Mouse (Mus musculus) liver, postnatal 0 days (tissue): ENCODE measurements around the gene Cdca7l. TPM values are rescaled to one million over a fixed set of nuclear protein-coding genes. Genes with fewer than 3 reads are reported as not detected.

ENCODE experiments used
- ATAC-seq: fragments of 200-750 bp; cut with Nextera tagmentation; 2 replicates; pipeline ENCODE4 v1.8.0; 2017; ENCODE audit warnings: mild to moderate bottlenecking, moderate library complexity
- DNase-seq: peaks from one replicate; pipeline ENCODE4 v3.0.0-alpha.2; 2016
- H3K27ac ChIP-seq: fragments of 300-500 bp; sonication (generic); 2 replicates; pipeline ENCODE4 v1.5.1; 2014; ENCODE audit warnings: antibody characterized with exemption, moderate library complexity, mild to moderate bottlenecking, low read depth
- H3K27me3 ChIP-seq: fragments of 300-500 bp; sonication (generic); 2 replicates; pipeline ENCODE4 v1.6.1; 2014; ENCODE audit warnings: low read length, control low read depth, mixed read lengths; ENCODE audit not compliant: insufficient read depth
- H3K36me3 ChIP-seq: fragments of 300-500 bp; sonication (generic); replicated peaks from 2 replicates; pipeline ENCODE4 v1.6.1; 2014; ENCODE audit warnings: mild to moderate bottlenecking, control low read depth, low read length, moderate library complexity, mixed read lengths; ENCODE audit not compliant: insufficient read depth
- H3K4me1 ChIP-seq: fragments of 300-500 bp; sonication (generic); 2 replicates; pipeline ENCODE4 v1.6.1; 2014; ENCODE audit warnings: antibody characterized with exemption, mild to moderate bottlenecking, control low read depth; ENCODE audit not compliant: insufficient read depth
- H3K4me2 ChIP-seq: fragments of 300-500 bp; sonication (generic); 2 replicates; pipeline ENCODE4 v1.6.1; 2014; ENCODE audit warnings: low read depth, mild to moderate bottlenecking, low read length, moderate library complexity, mixed read lengths
- H3K4me3 ChIP-seq: fragments of 300-500 bp; sonication (generic); 2 replicates; pipeline ENCODE4 v1.5.1; 2014; ENCODE audit warnings: low read depth, low read length
- H3K9ac ChIP-seq: fragments of 300-500 bp; sonication (generic); replicated peaks from 2 replicates; pipeline ENCODE4 v1.6.1; 2014; ENCODE audit warnings: mild to moderate bottlenecking, moderate library complexity
- H3K9me3 ChIP-seq: fragments of 300-500 bp; sonication (generic); 2 replicates; pipeline ENCODE4 v1.6.1; 2016; ENCODE audit warnings: mild to moderate bottlenecking, control low read depth, low read length, mixed read lengths
- CTCF ChIP-seq: sonication (generic); IDR thresholded peaks from 2 replicates; pipeline ENCODE4 v1.5.1; 2016; ENCODE audit warnings: antibody characterized with exemption, low read depth
- EP300 ChIP-seq: IDR thresholded peaks from 2 replicates; pipeline ENCODE4 v1.6.1; 2016; ENCODE audit warnings: antibody characterized with exemption, low read depth, mild to moderate bottlenecking
- WGBS: fragments of 180-500 bp; shearing (Covaris S2); extraction: QIAGEN DNeasy Blood & Tissue Kit; methylation state at CpG from one replicate; pipeline ENCODE4 v1.1.7; 2014; ENCODE audit not compliant: insufficient replicate concordance; 5-methylcytosine and 5-hydroxymethylcytosine counted together
- polyA plus RNA-seq: library from polyadenylated mRNA; unstranded; fragments of >200 nt; fragmentation: Nextera tagmentation; extraction: Ambion mirVana; gene quantifications from 2 replicates; pipeline ENCODE4 v1.2.1, GENCODE M21; 2015

Cdca7l gene
- polyA plus RNA-seq, 1 experiment from 2014 or later = 7.8 TPM

- no peak for TF ChIP-seq CTCF
- no peak for TF ChIP-seq EP300
- Histone ChIP-seq H3K27me3 (no peaks in the 10 kb centered on the region), H3K9ac (no peak overlapping the region), H3K9me3 (no peaks in the 10 kb centered on the region), H3K36me3 (no peaks in the 10 kb centered on the region), H3K27ac (no peak overlapping the region), H3K4me2 (no peak overlapping the region), H3K4me1 (peaks cover 4% of the 10 kb centered on the region), H3K4me3 (no peak overlapping the region)
- ATAC-seq (no peak), DNase-seq (no peak)
- WGBS = 48% methylated on average over 6 of the region's 6 CpGs
Measured at GRCm38 (mm10) chr12:117786621-117787020, 17.5 kb upstream of the Cdca7l start.

- no peak overlapping the region for H3K27ac ChIP-seq
- no peaks in the 10 kb centered on the region for H3K27me3 ChIP-seq
- ATAC-seq (no peak), DNase-seq (no peak)
- H3K9ac ChIP-seq = 0 out of 2 replicates have a peak overlapping the region, but pooled peaks have one; percentile 11
- no peaks in the 10 kb centered on the region for H3K36me3 ChIP-seq
- no peak overlapping the region for H3K4me2 ChIP-seq
- no peaks in the 10 kb centered on the region for H3K4me1 ChIP-seq
- WGBS = 30% methylated on average over 24 of the region's 24 CpGs
- no peak for TF ChIP-seq CTCF
- TF ChIP-seq EP300 = no peak
- H3K9me3 ChIP-seq = no peaks in the 10 kb centered on the region
- no peak overlapping the region for H3K4me3 ChIP-seq
Measured at GRCm38 (mm10) chr12:117788513-117789011, 15.5 kb upstream of the Cdca7l start.

GRCm38 (mm10) chr12:117789017-117789416 lies 15.1 kb upstream of the Cdca7l start:
- WGBS = 58% methylated on average over 7 of the region's 7 CpGs
- Histone ChIP-seq H3K4me1 (no peaks in the 10 kb centered on the region), H3K36me3 (no peaks in the 10 kb centered on the region), H3K27ac (no peak overlapping the region), H3K9me3 (no peaks in the 10 kb centered on the region), H3K4me3 (no peak overlapping the region), H3K4me2 (no peak overlapping the region), H3K9ac (no peak overlapping the region), H3K27me3 (no peaks in the 10 kb centered on the region)
- DNase-seq (no peak), ATAC-seq (no peak)
- no peak for TF ChIP-seq EP300
- TF ChIP-seq CTCF = no peak

- Histone ChIP-seq H3K27ac (no peak overlapping the region), H3K9ac (no peak overlapping the region), H3K27me3 (no peaks in the 10 kb centered on the region), H3K9me3 (no peaks in the 10 kb centered on the region), H3K36me3 (no peaks in the 10 kb centered on the region), H3K4me2 (no peak overlapping the region), H3K4me1 (no peaks in the 10 kb centered on the region), H3K4me3 (no peak overlapping the region)
- no peak for DNase-seq
- 81% methylated on average over 4 of the region's 4 CpGs for WGBS
- ATAC-seq = no peak
- TF ChIP-seq EP300 (no peak), CTCF (no peak)
Measured at GRCm38 (mm10) chr12:117795303-117795702, 8.8 kb upstream of the Cdca7l start.

DNA sequence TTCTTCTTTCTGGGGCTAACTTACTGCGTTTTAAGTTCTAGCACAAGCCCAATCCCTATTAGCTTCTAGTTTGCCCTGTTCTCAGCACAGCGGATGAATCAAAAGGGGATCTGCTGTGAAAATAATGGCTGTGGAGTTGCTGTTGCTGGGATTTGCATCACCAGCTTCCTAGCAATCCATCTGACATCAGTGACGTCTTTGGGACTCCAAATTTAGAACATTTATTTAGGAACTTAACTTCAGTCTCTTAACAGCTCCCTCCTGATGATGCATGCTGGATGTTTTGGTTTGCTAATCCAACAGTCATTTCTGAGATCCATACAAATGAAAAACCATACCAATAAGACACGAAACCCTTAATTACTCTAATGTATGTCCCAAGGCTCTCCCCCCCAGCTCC lies 1.5 kb downstream of the Cdca7l start:
- Histone ChIP-seq H3K27ac (no peak overlapping the region), H3K4me2 (no peak overlapping the region), H3K9ac (no peak overlapping the region), H3K4me3 (no peak overlapping the region), H3K27me3 (0 out of 2 replicates have a peak, but pooled peaks cover 2% of the 10 kb centered on the region), H3K36me3 (no peaks in the 10 kb centered on the region), H3K4me1 (no peaks in the 10 kb centered on the region), H3K9me3 (no peaks in the 10 kb centered on the region)
- TF ChIP-seq CTCF (no peak), EP300 (no peak)
- ATAC-seq (no peak), DNase-seq (no peak)
- 77% methylated on average over 4 of the region's 4 CpGs for WGBS

DNA sequence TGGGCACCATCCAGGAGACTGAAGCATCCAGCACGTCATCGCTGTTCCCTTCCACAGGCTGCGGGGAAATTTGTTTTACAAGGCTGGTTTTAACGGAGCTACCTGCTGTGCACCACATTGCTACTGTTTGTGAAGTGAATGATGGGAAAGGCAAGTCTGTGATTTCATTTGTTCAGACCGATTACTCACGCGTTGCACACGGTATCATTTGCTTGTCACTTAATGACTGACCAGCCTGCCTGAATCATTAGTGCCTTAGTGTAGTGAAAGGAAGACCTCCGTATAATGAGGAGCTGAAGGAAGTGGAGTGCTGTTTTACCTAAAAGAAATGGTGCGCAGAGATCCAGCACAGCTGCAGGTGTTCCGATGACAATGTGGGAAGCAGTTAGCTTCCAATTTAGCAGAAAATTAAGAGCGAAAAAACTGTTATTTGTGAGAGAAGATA lies 1.9 kb downstream of the Cdca7l start:
- Histone ChIP-seq H3K4me3 (no peak overlapping the region), H3K9ac (no peak overlapping the region), H3K36me3 (no peaks in the 10 kb centered on the region), H3K27ac (no peak overlapping the region), H3K4me1 (no peaks in the 10 kb centered on the region), H3K9me3 (no peaks in the 10 kb centered on the region), H3K4me2 (no peak overlapping the region), H3K27me3 (0 out of 2 replicates have a peak, but pooled peaks cover 2% of the 10 kb centered on the region)
- no peak for ATAC-seq
- DNase-seq = no peak
- 71% methylated on average over 12 of the region's 12 CpGs for whole genome bisulfite sequencing
- TF ChIP-seq CTCF = no peak
- TF ChIP-seq EP300 = no peak

DNA sequence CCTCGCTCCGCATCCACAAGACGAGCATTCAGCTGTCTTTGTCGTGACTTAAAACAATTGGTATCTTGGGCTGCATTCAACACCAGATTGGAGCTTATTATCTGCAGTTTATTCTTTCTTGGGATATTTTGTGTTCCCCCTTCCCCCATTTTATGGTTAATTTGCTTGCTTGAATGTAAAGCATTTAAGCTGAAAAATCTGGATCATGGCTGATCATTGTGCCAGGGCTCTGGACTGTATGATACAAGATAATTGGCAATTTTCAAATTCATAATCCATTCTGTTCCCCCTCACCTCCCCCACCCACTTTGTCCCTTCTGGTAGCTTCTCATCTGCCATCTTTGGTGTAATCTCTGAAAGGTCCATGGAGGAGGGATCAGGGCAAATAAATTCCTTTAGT lies 2.4 kb downstream of the Cdca7l start:
- no peak for DNase-seq
- no peak overlapping the region for H3K4me2 ChIP-seq
- 84% methylated on average over 4 of the region's 4 CpGs for WGBS
- H3K27ac ChIP-seq = no peak overlapping the region
- H3K9me3 ChIP-seq = no peaks in the 10 kb centered on the region
- no peak for ATAC-seq
- 0 out of 2 replicates have a peak, but pooled peaks cover 2% of the 10 kb centered on the region for H3K27me3 ChIP-seq
- no peak overlapping the region for H3K9ac ChIP-seq
- H3K4me1 ChIP-seq = no peaks in the 10 kb centered on the region
- TF ChIP-seq EP300 = no peak
- TF ChIP-seq CTCF = no peak
- H3K4me3 ChIP-seq = no peak overlapping the region
- H3K36me3 ChIP-seq = no peaks in the 10 kb centered on the region
